Mouse (Mus musculus) adrenal gland, adult 8-10 months (tissue): ENCODE results near the gene Pigz. TPM values are rescaled to one million over a fixed set of nuclear protein-coding genes. Genes with fewer than 3 reads are reported as not detected.

Experiments used
- DNase-seq: peaks from one replicate; pipeline ENCODE4 v3.0.0; 2022
- total RNA-seq, 4 experiments: library from RNA; stranded (reverse); gene quantifications; 2 replicates each; pipeline ENCODE4 v1.2.4; 2022

Pigz gene
- total RNA-seq, result 1 to 10 TPM in 2 of 4 experiments, under 1 TPM in 2; 0.66 to 2.1 (median 1.2) TPM

- DNase-seq, result peak; percentile 24
These were observed at the start of gene Pigz for GRCm38 (mm10) chr16:31933751-31934549. TSS of gene Pigz (plus strand) at chr16:31933851.

GRCm38 (mm10) chr16:31883902-31884301, 49.7 kb upstream of the Pigz start:
- DNase-seq, result no peak

GRCm38 (mm10) chr16:31890907-31891306, 42.7 kb upstream of the Pigz start:
- DNase-seq, result no peak

- no peak for DNase-seq
These were observed 40.1 kb upstream of the Pigz start for GRCm38 (mm10) chr16:31893396-31894141.

- DNase-seq, result no peak
These were observed 36.5 kb upstream of the Pigz start for GRCm38 (mm10) chr16:31896971-31897774.

GRCm38 (mm10) chr16:31898546-31899326, 34.9 kb upstream of the Pigz start:
- no peak for DNase-seq

- no peak for DNase-seq
These were observed 31.8 kb upstream of the Pigz start for GRCm38 (mm10) chr16:31901886-31902285.

GRCm38 (mm10) chr16:31903239-31903638, 30.4 kb upstream of the Pigz start:
- no peak for DNase-seq

- DNase-seq, result no peak
These were observed 28.3 kb upstream of the Pigz start for GRCm38 (mm10) chr16:31905331-31905730.

GRCm38 (mm10) chr16:31905891-31906825, 27.5 kb upstream of the Pigz start:
- DNase-seq, result no peak

GRCm38 (mm10) chr16:31906896-31907295, 26.8 kb upstream of the Pigz start:
- DNase-seq, result no peak

- no peak for DNase-seq
These were observed 24.7 kb upstream of the Pigz start for GRCm38 (mm10) chr16:31908959-31909358.

- no peak for DNase-seq
These were observed 23.3 kb upstream of the Pigz start for GRCm38 (mm10) chr16:31910281-31910847.

- DNase-seq, result no peak
These were observed 15.9 kb upstream of the Pigz start for GRCm38 (mm10) chr16:31917776-31918175.

- DNase-seq, result peak; percentile 47
These were observed 15.4 kb upstream of the Pigz start for GRCm38 (mm10) chr16:31918248-31918724.

GRCm38 (mm10) chr16:31924368-31924767, 9.3 kb upstream of the Pigz start:
- DNase-seq, result no peak

- DNase-seq, result no peak
These were observed 7.6 kb upstream of the Pigz start for GRCm38 (mm10) chr16:31926091-31926490.

GRCm38 (mm10) chr16:31926547-31927182, 7.0 kb upstream of the Pigz start:
- no peak for DNase-seq

- no peak for DNase-seq
These were observed 6.2 kb upstream of the Pigz start for GRCm38 (mm10) chr16:31927412-31927811.

- DNase-seq, result no peak
These were observed 2.3 kb upstream of the Pigz start for GRCm38 (mm10) chr16:31931330-31931729.
